Mouse (Mus musculus) cerebellum, adult 2 months (tissue): Measurements from ENCODE around the gene Oasl1.

ENCODE experiments used
- CTCF ChIP-seq: fragments of 200-500 bp; IDR thresholded peaks from 2 replicates; pipeline ENCODE4 v1.5.1; 2011; ENCODE audit warnings: low read depth, mild to moderate bottlenecking, control low read depth, low read length, moderate library complexity, borderline replicate concordance; ENCODE audit not compliant: insufficient read depth
- POLR2A ChIP-seq: fragments of 200-500 bp; IDR thresholded peaks from 2 replicates; pipeline ENCODE4 v1.6.1; 2011; ENCODE audit warnings: low read length, control low read depth, borderline replicate concordance; ENCODE audit not compliant: insufficient read depth

DNA sequence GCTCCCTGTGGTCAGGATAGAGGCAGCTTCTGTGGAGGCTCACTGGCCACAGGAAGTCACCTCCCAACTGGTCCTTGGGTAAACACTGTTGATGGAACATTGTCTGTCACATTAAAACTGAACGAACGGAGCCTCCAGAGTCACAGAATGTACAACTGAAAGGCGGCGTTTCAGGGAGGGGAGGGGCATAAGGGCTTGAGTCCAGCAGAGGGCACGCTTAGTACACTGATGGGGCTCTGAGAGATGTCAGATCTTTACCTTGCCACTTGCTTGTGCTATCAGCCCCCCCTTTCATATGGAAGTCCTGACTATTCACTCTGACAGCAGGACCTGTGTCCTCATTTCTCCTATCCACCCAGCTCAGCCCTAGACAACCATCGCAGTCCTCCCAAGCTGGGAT lies 47.2 kb upstream of the Oasl1 start:
- TF ChIP-seq CTCF = no peak
- TF ChIP-seq POLR2A = no peak
